Mouse (Mus musculus) MEL (cell line): Measurements from ENCODE around the gene B230217C12Rik. TPM values are rescaled to one million over a fixed set of nuclear protein-coding genes. Genes with fewer than 3 reads are reported as not detected.

ENCODE experiments used
- DNase-seq: peaks from one replicate; pipeline ENCODE4 v3.0.0; 2011; ENCODE audit warnings: low read depth, low spot score
- H3K27ac ChIP-seq: 2 replicates; pipeline ENCODE4 v1.5.1; 2012; ENCODE audit warnings: low read depth, mild to moderate bottlenecking, control low read depth, low read length, moderate library complexity; ENCODE audit not compliant: control insufficient read depth
- H3K27me3 ChIP-seq, 2 experiments: fragments of 150-350 bp in 1 of 2; sonication (generic) in 1 of 2; 2 replicates each; pipeline ENCODE4 v1.6.1; 2012; ENCODE audit warnings: low read length in 2 of 2, mild to moderate bottlenecking in 2 of 2, improper control_type of control experiment in 1 of 2, moderate library complexity in 1 of 2; ENCODE audit not compliant: insufficient read depth in 2 of 2, control insufficient read depth in 1 of 2
- H3K36me3 ChIP-seq, 2 experiments: 2 replicates each; pipeline ENCODE4 v1.6.1; 2012 to 2014; ENCODE audit warnings: low read length in 2 of 2, improper control_type of control experiment in 1 of 2, inconsistent platforms in 1 of 2, mild to moderate bottlenecking in 1 of 2; ENCODE audit not compliant: insufficient read depth in 2 of 2, control insufficient read depth in 1 of 2
- H3K4me1 ChIP-seq, 2 experiments: fragments of 150-350 bp in 1 of 2; sonication (generic) in 1 of 2; 2 replicates each; pipeline ENCODE4 v1.6.1; 2012; ENCODE audit warnings: low read length in 2 of 2, improper control_type of control experiment in 1 of 2, mild to moderate bottlenecking in 1 of 2; ENCODE audit not compliant: insufficient read depth in 2 of 2, control insufficient read depth in 1 of 2
- H3K4me3 ChIP-seq, 2 experiments: fragments of 150-350 bp in 1 of 2; sonication (generic) in 1 of 2; 2 replicates each; pipeline ENCODE4 v1.5.1; 2012; ENCODE audit warnings: low read depth in 2 of 2, low read length in 2 of 2, mild to moderate bottlenecking in 2 of 2, moderate library complexity in 2 of 2, control low read depth in 1 of 2, improper control_type of control experiment in 1 of 2; ENCODE audit not compliant: control insufficient read depth in 1 of 2, insufficient read depth in 1 of 2
- H3K79me2 ChIP-seq: 2 replicates; pipeline ENCODE4 v1.6.1; 2012; ENCODE audit warnings: mild to moderate bottlenecking, low read length, moderate library complexity; ENCODE audit not compliant: control insufficient read depth, poor library complexity, insufficient read depth
- H3K9ac ChIP-seq: 2 replicates; pipeline ENCODE4 v1.6.1; 2012; ENCODE audit warnings: low read depth, mild to moderate bottlenecking, control low read depth, low read length, moderate library complexity; ENCODE audit not compliant: control insufficient read depth, poor library complexity, severe bottlenecking
- H3K9me3 ChIP-seq: fragments of 150-350 bp; sonication (generic); replicated peaks from 2 replicates; pipeline ENCODE4 v1.6.1; 2012; ENCODE audit warnings: mild to moderate bottlenecking, low read length, improper control_type of control experiment, moderate library complexity; ENCODE audit not compliant: insufficient read depth
- BHLHE40 ChIP-seq: IDR thresholded peaks from 2 replicates; pipeline ENCODE4 v1.6.1; 2012; ENCODE audit warnings: low read depth, mild to moderate bottlenecking, inconsistent platforms, low read length, improper control_type of control experiment, borderline replicate concordance
- CHD2 ChIP-seq: IDR thresholded peaks from 2 replicates; pipeline ENCODE4 v1.6.1; 2011; ENCODE audit warnings: low read length, improper control_type of control experiment
- CTCF ChIP-seq, 3 experiments: IDR thresholded peaks in 2 of 3; conservative IDR thresholded peaks in 1 of 3; 2 replicates each; pipeline ENCODE4 v1.5.1; 2011 to 2012; ENCODE audit warnings: low read length in 3 of 3, low read depth in 2 of 3, mild to moderate bottlenecking in 2 of 3, improper control_type of control experiment in 1 of 3, inconsistent platforms in 1 of 3, mixed read lengths in 1 of 3, moderate library complexity in 1 of 3; ENCODE audit not compliant: control insufficient read depth in 1 of 3, insufficient read depth in 1 of 3, poor library complexity in 1 of 3, severe bottlenecking in 1 of 3
- ELF1 ChIP-seq: IDR thresholded peaks from 2 replicates; pipeline ENCODE4 v1.6.1; 2014; ENCODE audit warnings: low read depth, mild to moderate bottlenecking, inconsistent platforms, low read length, improper control_type of control experiment, moderate library complexity
- EP300 ChIP-seq, 2 experiments: IDR thresholded peaks; 2 replicates each; pipeline ENCODE4 v1.6.1; 2011; ENCODE audit warnings: improper control_type of control experiment in 2 of 2, low read length in 2 of 2, low read depth in 1 of 2, mild to moderate bottlenecking in 1 of 2
- GABPA ChIP-seq: IDR thresholded peaks from 2 replicates; pipeline ENCODE4 v1.6.1; 2012; ENCODE audit warnings: low read depth, mild to moderate bottlenecking, inconsistent platforms, low read length, improper control_type of control experiment, moderate library complexity
- MEF2A ChIP-seq: IDR thresholded peaks from 2 replicates; pipeline ENCODE4 v1.6.1; 2014; ENCODE audit warnings: low read depth, mild to moderate bottlenecking, inconsistent platforms, low read length, improper control_type of control experiment; ENCODE audit not compliant: poor library complexity, insufficient replicate concordance, severe bottlenecking; ENCODE audit errors: extremely low read depth
- MYB ChIP-seq: IDR thresholded peaks from 2 replicates; pipeline ENCODE4 v1.6.1; 2011; ENCODE audit warnings: mild to moderate bottlenecking, low read depth, low read length, improper control_type of control experiment
- NRF1 ChIP-seq: IDR thresholded peaks from 2 replicates; pipeline ENCODE4 v1.6.1; 2014; ENCODE audit warnings: low read depth, mild to moderate bottlenecking, inconsistent platforms, low read length, improper control_type of control experiment, moderate library complexity; ENCODE audit not compliant: poor library complexity, insufficient read depth, severe bottlenecking
- POLR2A ChIP-seq, 2 experiments: IDR thresholded peaks; 2 replicates each; pipeline ENCODE4 v1.6.1; 2011 to 2012; ENCODE audit warnings: low read length in 2 of 2, mild to moderate bottlenecking in 2 of 2, control low read depth in 1 of 2, improper control_type of control experiment in 1 of 2, low read depth in 1 of 2, moderate library complexity in 1 of 2; ENCODE audit not compliant: control insufficient read depth in 1 of 2, insufficient read depth in 1 of 2, poor library complexity in 1 of 2
- POLR2AphosphoS5 ChIP-seq: IDR thresholded peaks from 2 replicates; pipeline ENCODE4 v1.6.1; 2012; ENCODE audit warnings: low read depth, borderline replicate concordance, mild to moderate bottlenecking, inconsistent platforms, low read length, moderate library complexity, mixed read lengths
- RAD21 ChIP-seq: IDR thresholded peaks from 2 replicates; pipeline ENCODE4 v1.6.1; 2011; ENCODE audit warnings: mild to moderate bottlenecking, low read depth, low read length, improper control_type of control experiment
- SIN3A ChIP-seq: IDR thresholded peaks from 2 replicates; pipeline ENCODE4 v1.6.1; 2012; ENCODE audit warnings: low read length, improper control_type of control experiment, inconsistent platforms
- TAL1 ChIP-seq: IDR thresholded peaks from 2 replicates; pipeline ENCODE4 v1.6.1; 2012; ENCODE audit warnings: mild to moderate bottlenecking, inconsistent platforms, low read length, moderate library complexity, mixed read lengths
- TBP ChIP-seq: IDR thresholded peaks from 2 replicates; pipeline ENCODE4 v1.8.0; 2011; ENCODE audit warnings: low read depth, low read length, improper control_type of control experiment
- UBTF ChIP-seq: IDR thresholded peaks from 2 replicates; pipeline ENCODE4 v1.6.1; 2012; ENCODE audit warnings: low read depth, mild to moderate bottlenecking, inconsistent platforms, low read length, improper control_type of control experiment, moderate library complexity, borderline replicate concordance; ENCODE audit not compliant: insufficient read depth
- ZC3H11A ChIP-seq: IDR thresholded peaks from 2 replicates; pipeline ENCODE4 v1.6.1; 2012; ENCODE audit warnings: low read depth, mild to moderate bottlenecking, inconsistent platforms, low read length, improper control_type of control experiment
- ZKSCAN1 ChIP-seq: IDR thresholded peaks from 2 replicates; pipeline ENCODE4 v1.6.1; 2012; ENCODE audit warnings: low read depth, mild to moderate bottlenecking, inconsistent platforms, low read length, improper control_type of control experiment, moderate library complexity
- polyA plus RNA-seq, 2 experiments: library from polyadenylated mRNA; stranded (reverse) in 1 of 2; unstranded in 1 of 2; fragments of >175 nt in 1 of 2; fragments of >200 nt in 1 of 2; gene quantifications; 2 replicates each; pipeline versions ENCODE4 v1.2.1 to v1.2.4; 2012; ENCODE audit warnings: low replicate concordance in 2 of 2, low read depth in 1 of 2; ENCODE audit not compliant: insufficient read length in 2 of 2, insufficient read depth in 1 of 2, missing spikeins in 1 of 2
- total RNA-seq: library from RNA; depleted of rRNA; stranded (reverse); fragments of 300-350 nt; gene quantifications from 2 replicates; pipeline ENCODE4 v1.2.3, GENCODE M21; 2012

Gene B230217C12Rik
- total and polyA plus RNA-seq, 3 experiments, result 0.81 TPM; not detected in 2

DNA sequence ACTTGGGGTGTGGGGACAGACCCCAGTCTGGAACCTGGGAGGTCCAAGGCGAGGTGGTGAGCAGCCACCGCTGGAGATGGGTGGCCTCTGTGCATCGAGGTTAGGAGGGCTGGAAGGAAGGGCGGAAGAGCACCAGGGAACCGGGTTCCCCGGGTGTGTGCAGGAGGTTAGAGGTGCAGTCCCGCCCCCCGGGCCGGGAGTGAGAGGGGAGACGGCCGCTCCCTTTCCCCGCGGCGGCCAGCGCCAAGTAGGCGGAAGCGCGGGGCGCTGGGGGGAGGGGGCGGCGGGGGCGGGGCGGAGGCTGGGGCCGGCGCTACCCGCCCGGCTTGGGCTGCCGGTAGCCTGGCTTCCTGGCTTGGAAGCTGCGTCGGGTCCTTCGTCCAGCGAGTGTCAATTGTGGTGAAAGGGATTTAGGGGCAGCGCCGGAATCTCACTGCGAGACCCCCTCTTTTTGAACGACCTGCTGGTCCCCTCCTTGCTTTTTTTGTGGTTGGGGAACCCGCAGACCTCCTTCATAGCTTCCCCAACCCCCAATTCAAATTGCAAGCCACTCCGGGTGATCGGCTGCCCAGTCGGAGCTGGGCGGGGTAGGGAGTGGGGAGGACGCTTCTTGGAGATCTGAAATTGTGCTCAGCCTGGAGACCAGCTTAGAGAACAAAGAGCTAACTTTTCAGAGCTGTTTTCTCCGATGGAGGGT lies 40.4 kb upstream of the B230217C12Rik start (continued):
- TF ChIP-seq GABPA, result no peak; the same call in 1 of the 2 replicates
- TF ChIP-seq EP300 (IDR thresholded peaks at IDR 0.05; ENCODE audit: low read depth in 1 of 2, low read length in 2 of 2), result no peak; a peak in 1 of 4 replicates
- no peak; the same call in 1 of the 2 replicates for TF ChIP-seq NRF1

DNA sequence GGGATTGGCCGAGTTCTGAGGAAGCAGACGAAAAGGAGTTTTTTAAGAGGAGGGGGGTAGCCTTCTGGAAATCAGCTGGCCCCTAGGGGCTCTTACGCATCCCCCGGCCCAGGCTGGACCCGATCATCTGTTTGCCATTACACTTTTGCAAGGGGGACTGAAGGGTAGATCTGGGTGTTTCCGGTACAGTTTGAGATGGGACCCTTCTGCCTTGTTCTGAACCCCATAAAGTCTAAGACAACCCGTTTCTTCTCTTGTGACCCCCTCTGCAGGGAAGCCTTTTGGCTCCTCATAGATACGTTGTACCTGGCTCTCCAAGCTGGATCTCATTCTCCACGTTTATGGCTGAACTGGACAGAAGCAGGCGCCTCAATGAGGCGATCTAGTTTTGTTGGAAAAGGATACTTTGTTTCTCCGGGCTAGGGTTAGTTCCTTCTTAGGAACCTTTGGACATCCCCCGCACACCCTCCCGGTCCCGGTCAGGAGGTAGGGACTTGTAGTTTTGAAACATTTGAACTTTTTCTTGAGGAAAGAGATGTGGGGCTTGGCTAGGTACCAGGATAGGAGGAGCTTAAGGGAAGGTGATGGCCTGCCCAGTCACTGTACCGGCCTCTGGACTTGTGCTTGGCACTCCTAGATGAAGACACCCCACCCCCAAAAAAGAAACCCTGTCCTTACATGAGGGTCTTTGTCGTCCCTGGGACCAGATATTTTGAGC lies 39.7 kb upstream of the B230217C12Rik start:
- TF ChIP-seq POLR2A (IDR thresholded peaks at IDR 0.05; ENCODE audit: control insufficient read depth in 1 of 2, insufficient read depth in 1 of 2, low read depth in 1 of 2, low read length in 2 of 2, poor library complexity in 1 of 2) (peak in 1 of 2 experiments; percentile 22; a peak in 1 of 4 replicates), UBTF (no peak)
- H3K79me2 ChIP-seq, result peaks cover 13% of the 10 kb centered on the region; the same call in 1 of the 2 replicates
- H3K4me1 ChIP-seq, result peaks cover 2 to 20% of the 10 kb centered on the region in 2 experiments; a peak in 3 of 4 replicates
- H3K27ac ChIP-seq, result peak overlapping the region; percentile 86
- H3K9me3 ChIP-seq, result no peaks in the 10 kb centered on the region
- H3K4me3 ChIP-seq, result peak overlapping the region; percentile 86 to 93
- H3K27me3 ChIP-seq, result no peaks in the 10 kb centered on the region
- H3K9ac ChIP-seq, result peak overlapping the region; percentile 82
- H3K36me3 ChIP-seq, result peaks cover 0 to 12% of the 10 kb centered on the region in 2 experiments; a peak in 2 of 4 replicates
- peak; percentile 56 for DNase-seq

DNA sequence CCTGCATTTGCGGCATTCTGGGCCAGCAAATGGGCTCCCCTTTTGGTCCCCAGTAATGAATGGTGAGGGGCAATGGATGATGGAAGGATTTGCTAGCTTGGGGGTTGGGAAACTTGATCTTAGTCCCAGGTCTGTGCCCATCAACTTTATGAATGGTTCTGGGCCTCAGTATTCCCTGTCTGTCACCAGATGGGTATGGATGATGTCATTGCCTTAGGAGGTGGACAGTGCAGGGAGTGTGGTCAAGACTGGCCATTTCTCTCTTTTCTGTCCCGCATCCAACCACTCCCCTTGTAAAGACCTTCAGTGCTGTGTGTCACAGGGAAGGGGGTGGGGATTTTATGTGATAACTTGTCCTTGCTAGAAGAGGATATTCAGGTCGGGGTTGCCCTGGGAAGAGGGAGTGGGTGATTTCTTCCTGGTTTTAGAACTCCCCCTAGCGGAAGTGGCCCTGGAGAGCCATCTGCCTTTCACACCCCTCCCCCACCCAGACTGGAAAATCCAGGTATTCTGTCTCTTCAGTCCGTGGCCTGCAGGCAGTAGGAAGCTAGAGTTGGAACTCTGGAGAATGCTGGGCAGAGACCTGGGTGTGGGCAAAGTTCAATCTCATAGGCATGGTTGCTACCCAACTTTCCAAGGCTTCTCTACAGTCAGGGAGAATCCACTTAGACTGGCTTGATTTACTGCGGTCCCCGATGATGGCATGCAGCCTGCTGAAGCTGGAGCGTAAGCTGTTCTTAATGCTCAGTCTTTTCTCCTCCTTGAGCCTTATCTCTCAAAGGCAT lies 39.0 kb upstream of the B230217C12Rik start:
- H3K4me1 ChIP-seq, result peaks cover 2 to 18% of the 10 kb centered on the region in 2 experiments; a peak in 3 of 4 replicates
- no peaks in the 10 kb centered on the region for H3K27me3 ChIP-seq
- H3K27ac ChIP-seq, result no peak overlapping the region
- peak; percentile 49 for DNase-seq
- H3K4me3 ChIP-seq, result peak overlapping the region; percentile 86 to 93
- H3K9ac ChIP-seq, result peak overlapping the region; percentile 82
- peaks cover 0 to 12% of the 10 kb centered on the region in 2 experiments; a peak in 2 of 4 replicates for H3K36me3 ChIP-seq
- TF ChIP-seq TBP (peak; percentile 35; the same call in 1 of the 2 replicates), RAD21 (peak; percentile 20), SIN3A (no peak), MEF2A (no peak), EP300 (IDR thresholded peaks at IDR 0.05; ENCODE audit: low read depth in 1 of 2, low read length in 2 of 2) (no peak), BHLHE40 (peak; percentile 27; the same call in 1 of the 2 replicates), ELF1 (peak; percentile 81), ZC3H11A (no peak), TAL1 (no peak), MYB (no peak), POLR2AphosphoS5 (no peak), CHD2 (0 out of 2 replicates have a peak, but pooled peaks have one; percentile 34), ZKSCAN1 (no peak), CTCF (IDR thresholded peaks at IDR 0.05 in 2 of 3, conservative IDR thresholded peaks at IDR 0.05 in 1 of 3; ENCODE audit: control insufficient read depth in 1 of 3, insufficient read depth in 1 of 3, low read depth in 2 of 3, low read length in 3 of 3, poor library complexity in 1 of 3, severe bottlenecking in 1 of 3) (peak in 2 of 3 experiments; percentile 55 to 65; a peak in 5 of 6 replicates), UBTF (no peak)
- H3K9me3 ChIP-seq, result no peaks in the 10 kb centered on the region
- peaks cover 13% of the 10 kb centered on the region; the same call in 1 of the 2 replicates for H3K79me2 ChIP-seq
